Mouse (Mus musculus) intestine, postnatal 0 days (tissue): ENCODE measurements around the gene Ptpn11. TPM values are rescaled to one million over a fixed set of nuclear protein-coding genes. Genes with fewer than 3 reads are reported as not detected.

Source experiments
- ATAC-seq: fragments of 200-750 bp; cut with Nextera tagmentation; 2 replicates; pipeline ENCODE4 v1.8.0; 2017; ENCODE audit warnings: mild to moderate bottlenecking, moderate TSS enrichment, moderate library complexity
- H3K27ac ChIP-seq: fragments of 300-500 bp; sonication (generic); 2 replicates; pipeline ENCODE4 v1.5.1; 2014; ENCODE audit warnings: mild to moderate bottlenecking, low read depth, low read length, moderate library complexity
- H3K27me3 ChIP-seq: fragments of 300-500 bp; sonication (generic); replicated peaks from 2 replicates; pipeline ENCODE4 v1.6.1; 2014; ENCODE audit warnings: low read length, mixed read lengths; ENCODE audit not compliant: control insufficient read depth, insufficient read depth
- H3K36me3 ChIP-seq: fragments of 300-500 bp; sonication (generic); 2 replicates; pipeline ENCODE4 v1.6.1; 2014; ENCODE audit warnings: mild to moderate bottlenecking, moderate library complexity; ENCODE audit not compliant: control insufficient read depth, insufficient read depth
- H3K4me1 ChIP-seq: fragments of 300-500 bp; sonication (generic); replicated peaks from 2 replicates; pipeline ENCODE4 v1.6.1; 2014; ENCODE audit warnings: antibody characterized with exemption, low read length, mixed read lengths; ENCODE audit not compliant: control insufficient read depth, insufficient read depth
- H3K4me2 ChIP-seq: fragments of 300-500 bp; sonication (generic); replicated peaks from 2 replicates; pipeline ENCODE4 v1.6.1; 2014; ENCODE audit warnings: low read depth, mild to moderate bottlenecking, moderate library complexity
- H3K4me3 ChIP-seq: fragments of 300-500 bp; sonication (generic); 2 replicates; pipeline ENCODE4 v1.5.1; 2014; ENCODE audit warnings: low read depth, low read length
- H3K9ac ChIP-seq: fragments of 300-500 bp; sonication (generic); 2 replicates; pipeline ENCODE4 v1.6.1; 2014; ENCODE audit warnings: mild to moderate bottlenecking, low read depth, low read length
- H3K9me3 ChIP-seq: fragments of 300-500 bp; sonication (generic); 2 replicates; pipeline ENCODE4 v1.6.1; 2016; ENCODE audit warnings: mixed run types; ENCODE audit not compliant: control insufficient read depth
- CTCF ChIP-seq: sonication (generic); IDR thresholded peaks from 2 replicates; pipeline ENCODE4 v1.5.1; 2016; ENCODE audit warnings: low read depth, mild to moderate bottlenecking, control low read depth, antibody characterized with exemption, moderate library complexity
- WGBS: fragments of 180-500 bp; shearing (Covaris S2); extraction: QIAGEN DNeasy Blood & Tissue Kit; methylation state at CpG from one replicate; pipeline ENCODE4 v1.1.7; 2014; 5-methylcytosine and 5-hydroxymethylcytosine counted together
- polyA plus RNA-seq: library from polyadenylated mRNA; unstranded; fragments of >200 nt; fragmentation: Nextera tagmentation; extraction: Ambion mirVana; gene quantifications from 2 replicates; pipeline ENCODE4 v1.2.1, GENCODE M21; 2015

Gene Ptpn11
- polyA plus RNA-seq, result 14.0 and 15.6 TPM in 2 replicates

GRCm38 (mm10) chr5:121190836-121191583 is at the start of gene Ptpn11:
Gene Ptpn11 (minus strand): TSS chr5:121191397.
- Histone ChIP-seq H3K4me3 (peak within 1 kb of the TSS; percentile 95), H3K27ac (peak within 1 kb of the TSS; percentile 93), H3K4me1 (0 out of 2 replicates have a peak, but pooled peaks cover 4% of the 10 kb centered on the region), H3K36me3 (no peaks in the 10 kb centered on the region), H3K9me3 (no peaks in the 10 kb centered on the region), H3K4me2 (peak within 1 kb of the TSS; percentile 82), H3K9ac (peak within 1 kb of the TSS; percentile 98), H3K27me3 (no peaks in the 10 kb centered on the region)
- peak; percentile 31; the same call in 1 of the 2 replicates for TF ChIP-seq CTCF
- peak; percentile 89 for ATAC-seq
- WGBS, result under 1% methylated on average over 75 of the region's 98 CpGs

DNA sequence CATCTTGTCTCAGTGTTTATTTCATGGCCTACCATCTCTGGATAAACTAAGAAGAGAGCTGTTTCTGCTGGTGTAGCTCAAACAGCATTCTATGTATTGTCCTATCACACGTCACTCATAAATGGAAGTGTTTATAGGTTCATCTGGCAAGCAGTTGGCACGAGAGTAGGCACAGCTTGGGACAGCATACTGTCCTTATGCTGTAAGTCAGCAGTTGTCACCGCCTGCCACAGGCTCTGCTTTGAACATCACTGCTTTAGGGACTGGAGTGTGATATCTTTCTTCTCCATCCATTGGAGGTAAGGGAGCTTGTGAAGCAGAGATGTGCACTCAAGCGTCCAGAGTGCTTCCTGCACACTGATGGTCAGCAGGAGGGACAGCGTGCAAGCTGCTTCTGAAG is 48.6 kb upstream of the Ptpn11 start:
- Histone ChIP-seq H3K4me2 (no peak overlapping the region), H3K4me3 (no peak overlapping the region), H3K27ac (no peak overlapping the region), H3K27me3 (no peaks in the 10 kb centered on the region), H3K4me1 (no peaks in the 10 kb centered on the region), H3K9ac (no peak overlapping the region), H3K36me3 (no peaks in the 10 kb centered on the region), H3K9me3 (no peaks in the 10 kb centered on the region)
- WGBS, result 73% methylated on average over 5 of the region's 5 CpGs
- no peak for ATAC-seq
- TF ChIP-seq CTCF, result no peak

DNA sequence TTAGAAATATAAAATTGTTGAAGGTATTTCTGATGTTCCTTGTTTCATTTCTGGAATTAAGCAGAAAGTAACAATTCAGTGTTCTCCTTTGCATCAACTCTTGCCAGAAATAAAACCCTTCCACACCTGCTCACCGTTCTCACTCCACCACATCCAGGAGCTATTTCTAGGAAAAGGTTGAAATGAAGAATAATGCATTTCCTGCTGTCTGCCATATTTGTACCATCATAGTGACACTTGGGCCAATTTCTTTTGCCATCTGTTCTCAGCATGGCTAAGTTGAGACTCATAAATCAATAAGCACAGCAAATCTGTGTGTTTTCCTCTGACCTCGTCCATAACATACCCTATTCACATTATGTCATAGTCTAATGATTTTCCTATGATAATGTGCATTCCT is 47.0 kb upstream of the Ptpn11 start:
- H3K4me3 ChIP-seq, result no peak overlapping the region
- no peaks in the 10 kb centered on the region for H3K27me3 ChIP-seq
- 69% methylated on average over 2 of the region's 2 CpGs for WGBS
- no peak overlapping the region for H3K9ac ChIP-seq
- H3K27ac ChIP-seq, result no peak overlapping the region
- no peaks in the 10 kb centered on the region for H3K9me3 ChIP-seq
- H3K4me2 ChIP-seq, result no peak overlapping the region
- no peak for TF ChIP-seq CTCF
- no peaks in the 10 kb centered on the region for H3K4me1 ChIP-seq
- H3K36me3 ChIP-seq, result no peaks in the 10 kb centered on the region
- ATAC-seq, result no peak

- H3K27ac ChIP-seq, result no peak overlapping the region
- H3K27me3 ChIP-seq, result no peaks in the 10 kb centered on the region
- no peak overlapping the region for H3K4me2 ChIP-seq
- no peak for ATAC-seq
- no peak overlapping the region for H3K9ac ChIP-seq
- TF ChIP-seq CTCF, result no peak
- no peaks in the 10 kb centered on the region for H3K4me1 ChIP-seq
- H3K36me3 ChIP-seq, result no peaks in the 10 kb centered on the region
- H3K9me3 ChIP-seq, result no peaks in the 10 kb centered on the region
- H3K4me3 ChIP-seq, result no peak overlapping the region
- 38% methylated on average over 5 of the region's 5 CpGs for WGBS
These were observed 45.0 kb upstream of the Ptpn11 start for GRCm38 (mm10) chr5:121236171-121236570.

DNA sequence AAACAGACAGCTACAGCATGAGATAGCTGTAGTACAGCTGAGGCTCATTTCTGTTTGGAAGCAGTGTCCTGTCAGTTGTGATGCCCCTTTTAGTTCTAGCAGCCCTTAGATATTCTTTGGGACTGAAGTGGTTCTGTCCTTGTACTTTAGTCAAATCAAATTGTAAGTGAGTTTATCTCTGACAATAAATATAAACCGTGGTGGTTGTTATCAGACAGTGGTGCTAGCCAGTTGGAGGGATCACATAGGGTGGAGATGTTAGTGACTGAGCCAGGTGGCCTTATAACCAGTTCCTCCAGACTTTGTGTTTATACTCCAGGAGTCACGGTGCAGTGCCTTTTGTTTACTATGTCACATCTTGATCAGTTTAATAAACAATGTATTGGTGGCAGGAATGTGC is 42.5 kb upstream of the Ptpn11 start:
- WGBS, result 21% methylated on average over 2 of the region's 2 CpGs
- TF ChIP-seq CTCF, result no peak
- no peaks in the 10 kb centered on the region for H3K27me3 ChIP-seq
- ATAC-seq, result peak; percentile 59
- H3K9ac ChIP-seq, result no peak overlapping the region
- H3K27ac ChIP-seq, result no peak overlapping the region
- H3K4me1 ChIP-seq, result 0 out of 2 replicates have a peak, but pooled peaks cover 4% of the 10 kb centered on the region
- H3K9me3 ChIP-seq, result no peaks in the 10 kb centered on the region
- no peaks in the 10 kb centered on the region for H3K36me3 ChIP-seq
- no peak overlapping the region for H3K4me3 ChIP-seq
- H3K4me2 ChIP-seq, result no peak overlapping the region

- no peaks in the 10 kb centered on the region for H3K27me3 ChIP-seq
- H3K9ac ChIP-seq, result no peak overlapping the region
- no peak for ATAC-seq
- no peak overlapping the region for H3K4me2 ChIP-seq
- H3K36me3 ChIP-seq, result no peaks in the 10 kb centered on the region
- no peak overlapping the region for H3K27ac ChIP-seq
- H3K4me3 ChIP-seq, result no peak overlapping the region
- no peaks in the 10 kb centered on the region for H3K9me3 ChIP-seq
- H3K4me1 ChIP-seq, result 0 out of 2 replicates have a peak, but pooled peaks cover 4% of the 10 kb centered on the region
- peak; percentile 21; the same call in 1 of the 2 replicates for TF ChIP-seq CTCF
- 100% methylated on average over 1 of the region's 1 CpGs for WGBS
These were observed 41.6 kb upstream of the Ptpn11 start for GRCm38 (mm10) chr5:121232789-121233188.
